Mouse (Mus musculus): ENCODE data around the gene Ano9.

The Ano9 gene

DNA sequence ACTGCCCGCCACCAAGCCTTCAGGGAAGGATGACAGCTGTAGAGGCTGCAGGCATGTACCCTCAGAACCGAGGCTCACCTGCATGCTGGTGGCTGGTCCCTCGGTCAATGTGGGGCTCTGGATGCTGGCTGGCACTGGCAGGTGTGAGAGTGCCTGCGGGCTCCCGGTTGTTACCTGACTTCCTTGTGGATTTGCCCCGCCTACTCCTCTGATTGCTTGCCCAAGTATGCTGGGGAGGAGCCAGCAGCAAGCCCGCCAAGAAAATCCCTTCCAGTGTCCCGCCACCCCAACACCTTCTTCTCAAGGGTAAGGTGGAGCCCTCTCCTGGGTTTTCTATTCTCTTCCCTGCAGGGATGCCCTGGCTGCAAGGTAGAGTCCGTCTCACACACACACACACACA lies at the start of gene Ano9:
TSS of gene Ano9 (minus strand) at position 171 of the 400 bp plus-strand sequence.
- DNase-seq (ENCODE audit: low spot score), result no peak

DNA sequence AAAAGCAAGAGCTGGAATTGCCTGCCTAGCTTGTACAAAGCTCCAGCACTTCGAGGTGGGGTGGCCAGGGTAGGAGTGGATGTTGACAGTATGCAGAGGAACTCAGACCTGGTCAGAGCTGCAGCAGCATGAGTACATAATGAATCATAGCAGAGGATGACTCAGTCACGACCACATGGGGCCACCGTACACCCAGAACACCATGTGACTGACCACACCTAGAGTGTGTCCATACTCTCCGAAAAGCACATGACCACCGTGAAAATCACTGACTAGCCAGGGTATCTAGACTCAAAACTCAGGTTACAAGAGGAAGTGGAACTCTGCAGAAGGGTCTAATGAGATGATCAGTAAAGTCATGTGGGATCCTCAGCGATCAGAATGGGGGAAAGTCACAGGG lies 47.2 kb upstream of the Ano9 start:
- no peak for DNase-seq (ENCODE audit: low spot score)

DNA sequence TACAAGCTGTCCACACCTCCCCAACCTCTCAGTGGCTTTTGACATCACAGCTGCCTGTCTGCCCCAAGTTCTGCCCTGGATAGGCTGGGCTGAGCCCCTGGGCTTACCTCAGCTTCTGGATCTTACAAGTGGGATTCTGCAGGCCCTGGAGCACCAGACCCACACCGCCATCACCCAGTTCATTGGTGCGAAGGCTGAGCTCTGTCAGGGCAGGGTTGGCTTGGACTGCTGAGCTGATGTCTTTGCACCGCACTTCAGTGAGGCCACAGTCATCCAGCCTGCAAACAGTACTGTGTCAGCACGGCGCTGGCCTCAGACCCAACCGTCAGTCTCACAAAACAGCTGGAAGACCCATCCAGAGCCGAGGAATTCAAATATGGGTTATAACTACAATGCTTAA lies 46.8 kb upstream of the Ano9 start:
- DNase-seq (ENCODE audit: low spot score), result no peak

DNA sequence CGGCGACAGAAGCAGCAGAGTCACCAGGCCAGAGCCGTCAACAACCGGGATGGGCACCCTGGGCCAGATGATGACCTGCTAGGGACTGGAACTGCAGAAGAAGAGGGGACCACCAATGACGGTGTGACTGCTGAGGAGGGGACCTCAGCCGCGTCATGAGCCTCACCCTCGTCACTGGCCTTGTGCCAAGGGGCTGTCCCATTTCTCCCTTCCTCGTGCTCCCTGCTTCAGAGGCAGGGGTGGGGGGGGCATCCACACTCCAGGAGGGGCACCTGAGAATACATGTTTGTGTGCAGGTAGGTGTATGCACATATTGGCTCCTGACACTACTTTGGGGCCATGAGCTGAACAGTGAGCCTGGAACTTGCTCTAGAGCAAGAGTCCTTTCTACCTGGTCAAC lies 37.8 kb upstream of the Ano9 start:
- no peak for DNase-seq (ENCODE audit: low spot score)

DNA sequence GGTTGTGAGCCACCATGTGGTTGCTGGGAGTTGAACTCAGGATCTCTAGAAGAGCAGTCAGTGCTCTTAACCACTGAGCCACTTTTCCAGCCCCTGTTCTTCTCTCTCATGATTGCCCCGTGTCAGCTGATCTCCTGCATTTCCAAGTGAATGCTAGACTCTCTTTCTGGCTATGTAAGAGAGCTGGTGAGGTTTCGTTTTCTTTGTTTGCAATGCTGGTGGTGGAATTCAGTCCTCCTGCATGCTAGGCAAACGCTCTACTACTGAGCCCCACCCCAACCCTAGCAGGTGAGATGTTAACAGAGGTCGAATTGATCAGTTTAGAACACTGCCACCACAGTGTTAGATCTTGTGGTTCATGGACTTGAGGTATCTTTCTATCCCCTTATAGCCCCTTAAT lies 31.0 kb upstream of the Ano9 start:
- no peak for DNase-seq (ENCODE audit: low spot score)

DNA sequence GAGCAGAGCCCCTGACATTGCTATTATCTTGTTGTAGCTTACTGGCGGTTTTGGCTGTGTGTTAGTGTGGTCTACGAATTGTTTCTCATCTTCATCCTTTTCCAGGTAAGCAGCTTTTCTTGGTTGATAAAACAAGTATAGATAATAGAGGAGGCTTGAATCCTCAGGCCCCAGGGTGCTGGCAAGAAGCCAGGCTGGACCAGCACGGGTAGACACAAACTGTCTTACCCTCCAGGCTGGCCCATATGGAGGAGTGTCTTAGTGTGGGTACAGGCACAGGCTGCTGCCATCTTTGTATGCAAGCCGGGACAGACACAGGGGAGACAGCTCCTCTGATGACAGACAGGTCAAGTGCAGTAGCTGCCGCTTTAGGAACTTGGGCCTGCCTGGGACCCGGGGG lies 29.4 kb upstream of the Ano9 start:
- DNase-seq (ENCODE audit: low spot score), result no peak

DNA sequence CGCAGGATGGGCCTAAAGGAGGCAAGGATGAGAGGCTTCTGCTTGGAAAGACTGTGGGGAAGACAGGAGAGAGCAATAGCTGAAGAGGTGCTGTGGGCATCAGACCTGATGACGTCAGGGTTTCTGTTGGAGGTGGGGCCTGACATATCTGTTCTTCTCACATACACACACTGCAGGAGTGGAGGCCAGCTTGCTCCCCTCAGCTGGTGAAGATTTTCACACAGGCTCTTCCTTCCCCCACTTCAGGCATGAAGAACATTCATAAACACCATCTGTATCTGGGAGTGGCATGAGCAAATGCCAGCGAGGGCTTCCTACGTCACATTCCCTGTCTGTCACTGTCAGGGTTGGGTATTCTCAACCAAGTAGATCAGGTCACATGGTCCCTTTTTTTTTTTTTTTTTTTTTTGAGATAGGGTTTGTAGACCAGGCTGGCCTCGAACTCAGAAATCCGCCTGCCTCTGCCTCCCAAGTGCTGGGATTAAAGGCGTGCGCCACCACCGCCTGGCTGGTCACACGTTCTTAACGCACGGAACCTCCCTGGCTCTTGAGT lies 28.5 kb upstream of the Ano9 start:
- DNase-seq (ENCODE audit: low spot score), result no peak

DNA sequence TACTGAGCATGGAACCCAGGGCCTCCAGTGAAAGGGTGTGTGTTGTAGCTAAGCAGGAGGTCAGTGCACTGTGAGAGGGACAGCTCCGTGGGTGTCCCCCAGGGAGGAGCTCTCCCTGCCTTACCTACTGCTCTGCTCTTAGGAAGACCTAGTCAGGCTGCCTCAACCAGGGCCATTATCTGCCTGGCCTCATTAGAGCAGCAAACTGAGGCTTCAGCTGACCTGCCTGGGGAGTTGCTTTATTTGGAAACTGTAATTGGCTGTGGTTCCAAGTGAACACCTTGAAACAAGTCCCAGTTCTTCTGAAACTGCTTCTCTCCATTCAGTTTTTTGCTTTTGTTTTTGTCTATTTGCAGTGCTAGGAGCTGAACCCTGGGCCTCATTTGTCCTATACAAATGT lies 27.8 kb upstream of the Ano9 start:
- no peak for DNase-seq (ENCODE audit: low spot score)

DNA sequence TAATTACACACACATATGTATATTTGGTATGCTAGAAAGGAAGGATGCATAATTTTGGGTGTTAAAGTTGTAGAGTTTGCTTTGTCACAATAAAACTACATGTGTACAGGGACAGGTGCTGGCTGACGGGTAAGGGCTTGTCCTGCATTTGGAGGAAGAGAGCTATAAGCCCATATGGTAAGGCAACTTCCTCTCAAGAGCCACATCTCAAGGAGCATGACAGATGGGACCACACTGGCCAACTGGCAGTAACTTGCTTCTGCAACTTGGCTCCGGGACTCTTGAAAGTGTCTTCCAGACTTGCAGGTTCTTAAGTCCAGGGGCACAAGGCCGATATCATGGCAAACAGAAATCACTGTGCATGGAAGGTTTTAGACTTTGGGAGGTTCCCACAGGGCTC lies 27.0 kb upstream of the Ano9 start:
- DNase-seq (ENCODE audit: low spot score), result no peak

DNA sequence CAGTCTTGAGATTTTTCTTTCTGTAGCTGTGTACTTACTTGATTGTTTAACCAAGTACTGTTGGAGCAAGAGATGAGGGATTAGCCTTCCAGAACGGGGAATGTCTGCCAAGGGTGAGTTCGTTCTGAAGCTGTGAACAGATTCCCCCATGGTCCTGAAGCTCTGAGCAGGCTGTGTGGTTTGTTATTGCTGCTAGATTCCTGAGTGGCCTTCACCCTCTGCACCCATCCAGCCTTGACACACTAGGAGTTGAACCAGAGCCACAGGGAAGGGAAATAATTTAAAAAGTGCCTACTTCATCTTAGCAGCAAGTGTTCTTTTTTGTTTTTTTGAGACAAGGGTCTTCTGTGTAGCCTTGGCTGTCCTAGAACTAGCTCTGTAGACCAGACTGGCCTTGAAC lies 26.3 kb upstream of the Ano9 start:
- DNase-seq (ENCODE audit: low spot score), result no peak

DNA sequence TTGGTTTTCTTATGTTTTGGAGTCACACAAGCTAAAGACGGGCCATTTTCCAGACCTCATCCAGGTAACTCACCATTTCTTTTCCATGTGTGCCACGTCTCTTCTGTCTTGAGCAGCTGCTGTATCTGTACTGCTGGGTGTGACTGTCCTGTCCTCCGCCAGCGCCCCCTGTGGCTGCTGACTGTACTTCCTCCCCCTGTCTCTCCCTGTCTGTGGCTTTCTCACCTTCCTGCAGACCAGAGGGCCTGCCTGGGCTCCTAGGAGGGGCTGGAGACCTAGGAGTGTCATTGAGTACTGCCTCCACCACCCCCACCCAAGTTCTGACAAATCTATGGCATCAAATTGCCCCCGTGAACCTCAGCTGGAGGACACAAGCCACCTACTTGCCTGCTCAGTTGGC lies 25.5 kb upstream of the Ano9 start:
- DNase-seq (ENCODE audit: low spot score), result peak; percentile 52

DNA sequence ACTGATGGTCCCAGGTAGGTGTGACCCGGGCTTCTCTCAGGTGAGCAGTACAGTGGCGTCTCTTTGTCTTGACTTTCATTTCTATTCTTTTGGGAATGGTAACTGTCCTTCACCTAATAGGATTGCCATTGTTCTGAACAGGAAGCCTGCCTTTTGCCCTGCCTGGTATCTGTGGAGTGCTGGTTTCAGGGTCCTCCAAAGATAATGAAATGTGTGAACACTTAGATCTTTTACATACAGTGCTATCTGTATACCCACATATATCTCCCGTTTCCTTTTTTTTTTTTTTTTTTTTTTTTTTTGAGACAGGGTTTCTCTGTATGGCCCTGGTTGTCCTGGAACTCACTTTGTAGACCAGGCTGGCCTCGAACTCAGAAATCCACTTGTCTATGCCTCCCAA lies 23.7 kb upstream of the Ano9 start:
- no peak for DNase-seq (ENCODE audit: low spot score)

DNA sequence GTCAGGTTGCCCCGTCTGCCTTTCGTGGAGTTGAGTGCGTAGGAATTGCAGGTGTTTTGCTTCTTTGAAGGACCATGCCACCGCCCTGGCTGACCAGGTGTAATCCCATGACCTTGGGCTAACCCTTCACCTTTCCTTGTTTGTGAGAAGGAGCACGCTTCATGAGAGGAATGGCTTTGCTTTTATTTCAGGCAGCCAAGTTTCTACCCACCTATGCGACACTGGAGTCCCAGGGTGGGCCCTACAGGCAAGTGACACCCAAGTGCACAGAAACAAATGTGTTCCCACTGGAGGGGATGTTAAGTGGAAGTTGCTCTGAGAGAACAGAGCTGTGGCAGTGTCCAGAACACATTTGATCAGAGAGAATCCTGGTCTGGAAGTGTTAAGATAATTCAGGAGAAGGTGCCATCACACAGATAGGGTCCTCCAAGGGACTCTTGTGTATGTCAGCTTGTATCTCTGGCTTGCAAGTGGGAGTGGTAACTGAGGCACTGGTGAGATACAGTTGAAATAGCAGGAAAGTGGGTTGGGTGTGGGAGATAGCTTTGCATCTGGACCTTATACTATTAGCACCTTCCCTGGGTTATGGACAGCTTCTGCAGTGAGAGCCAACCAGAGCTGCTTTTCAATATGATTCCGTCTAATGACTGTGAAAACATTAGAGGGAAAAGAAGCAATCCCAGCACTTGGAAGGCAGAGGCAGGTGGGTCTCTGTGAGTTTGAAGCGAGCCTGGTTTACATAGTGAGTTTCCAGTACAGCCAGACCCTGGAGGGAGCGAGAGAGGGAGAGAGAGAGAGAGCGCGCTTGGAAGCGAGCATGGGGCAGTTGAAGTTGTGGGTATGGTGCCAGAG lies 14.5 kb upstream of the Ano9 start:
- no peak for DNase-seq (ENCODE audit: low spot score)

DNA sequence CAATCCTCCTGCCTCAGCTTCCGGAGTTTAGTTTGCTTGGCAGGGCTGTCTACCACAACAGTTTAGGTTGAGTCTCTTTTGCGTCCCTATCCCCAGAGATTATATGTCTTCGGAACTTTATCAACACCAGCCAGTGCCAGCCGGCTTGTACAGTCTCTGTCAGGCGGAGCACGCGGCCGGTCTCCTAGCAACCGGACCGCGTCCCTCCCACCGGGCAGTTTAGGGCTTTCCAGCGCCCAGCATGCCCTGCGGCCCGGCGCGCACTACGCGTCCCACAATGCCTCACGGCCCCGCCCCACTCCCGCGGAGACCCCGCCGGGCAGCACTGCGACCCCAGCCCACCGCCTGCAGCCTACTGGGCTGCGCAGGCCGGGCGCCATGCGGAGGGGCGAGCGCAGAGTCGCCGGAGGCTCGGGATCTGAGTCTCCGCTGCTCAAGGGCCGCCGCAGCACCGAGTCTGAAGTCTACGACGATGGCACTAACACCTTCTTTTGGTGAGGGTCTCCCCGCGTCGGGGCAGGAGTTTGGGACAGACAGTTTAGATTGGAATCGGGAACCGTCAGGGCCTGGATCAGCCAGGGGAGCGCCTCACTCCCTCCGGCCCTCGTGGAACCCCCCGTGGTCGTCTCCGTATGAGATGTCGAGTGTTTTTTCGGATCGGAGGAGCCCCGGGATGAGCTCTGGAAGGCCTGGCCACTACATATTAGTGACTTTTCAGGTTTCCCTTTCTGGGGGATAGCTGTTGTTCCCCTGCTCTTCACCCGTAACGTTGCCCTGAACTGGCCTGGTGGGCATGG lies 13.6 kb upstream of the Ano9 start:
- DNase-seq (ENCODE audit: low spot score), result peak; percentile 87

DNA sequence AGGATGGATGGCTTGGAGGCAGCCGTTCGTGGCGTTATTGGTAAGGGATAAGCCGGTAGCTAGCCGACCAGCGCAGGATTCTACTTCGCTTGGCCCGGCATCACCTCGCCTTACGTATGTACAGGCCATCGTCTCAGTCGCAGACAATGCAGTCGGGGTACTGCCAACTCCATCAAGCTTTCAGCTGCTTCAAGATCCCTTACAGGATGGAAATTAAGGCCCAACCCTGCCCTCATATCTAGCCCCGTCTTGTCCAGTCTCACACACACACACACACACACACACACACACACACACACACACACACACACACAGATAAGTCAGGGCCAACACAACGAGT lies 5.9 kb upstream of the Ano9 start:
- no peak for DNase-seq (ENCODE audit: low spot score)

DNA sequence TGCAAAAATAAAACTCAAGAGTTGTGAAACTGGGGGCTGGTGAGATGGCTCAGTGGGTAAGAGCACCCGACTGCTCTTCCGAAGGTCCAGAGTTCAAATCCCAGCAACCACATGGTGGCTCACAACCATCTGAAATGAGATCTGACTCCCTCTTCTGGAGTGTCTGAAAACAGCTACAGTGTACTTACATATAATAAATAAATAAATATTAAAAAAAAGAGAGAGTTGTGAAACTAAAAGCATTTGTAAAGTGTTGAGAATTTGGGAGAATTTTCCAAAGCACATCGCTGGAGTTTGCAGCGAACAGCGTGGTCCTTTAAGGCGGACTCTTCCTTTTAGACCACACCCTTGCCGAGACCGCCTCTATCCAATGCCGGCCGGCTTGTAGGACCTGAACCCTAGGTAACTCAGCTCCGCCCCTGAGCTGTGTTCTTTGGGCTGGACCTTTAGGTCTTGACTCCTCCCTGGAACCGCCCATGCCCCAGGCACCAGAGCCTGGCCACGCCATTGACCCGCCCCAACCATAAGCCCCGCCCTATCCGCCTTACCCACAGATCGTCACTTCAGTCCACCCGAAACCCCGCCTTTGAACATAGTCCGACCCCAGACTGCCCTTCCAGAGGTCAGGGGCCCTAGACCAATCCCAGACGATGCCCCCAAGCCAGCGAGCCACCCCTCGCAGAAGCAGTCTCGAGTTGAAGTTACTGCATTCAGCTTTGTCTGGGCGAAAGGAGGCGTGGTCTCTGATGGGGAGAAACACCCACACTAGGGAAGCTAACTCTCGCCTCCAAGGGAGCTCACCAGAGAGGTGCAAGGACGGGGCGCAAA lies 5.3 kb upstream of the Ano9 start:
- peak; percentile 86 for DNase-seq (ENCODE audit: low spot score)

DNA sequence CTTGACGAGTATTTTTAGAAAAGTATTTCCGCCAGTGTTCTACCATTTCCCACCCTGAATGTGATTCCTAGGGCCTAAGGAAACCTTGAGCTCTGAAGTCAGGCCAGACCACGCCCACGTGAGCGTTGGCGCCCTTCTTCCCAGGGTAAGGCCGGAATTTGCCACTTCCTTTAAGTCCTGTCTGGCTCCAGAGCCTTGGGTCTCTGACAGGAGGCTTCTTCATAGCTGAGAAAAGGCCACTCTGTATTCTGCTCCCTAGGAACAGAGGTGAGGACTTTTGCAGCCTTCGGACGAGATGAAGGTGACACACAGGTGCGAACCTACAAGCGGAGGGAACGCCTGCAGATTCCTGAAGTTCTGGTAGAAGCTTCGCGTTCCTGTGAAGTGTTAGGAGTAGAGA lies 4.6 kb upstream of the Ano9 start, which contains the start of gene Ptdss2:
TSS of gene Ptdss2 (plus strand) at position 138 of the 400 bp plus-strand sequence.
- DNase-seq (ENCODE audit: low spot score), result no peak

DNA sequence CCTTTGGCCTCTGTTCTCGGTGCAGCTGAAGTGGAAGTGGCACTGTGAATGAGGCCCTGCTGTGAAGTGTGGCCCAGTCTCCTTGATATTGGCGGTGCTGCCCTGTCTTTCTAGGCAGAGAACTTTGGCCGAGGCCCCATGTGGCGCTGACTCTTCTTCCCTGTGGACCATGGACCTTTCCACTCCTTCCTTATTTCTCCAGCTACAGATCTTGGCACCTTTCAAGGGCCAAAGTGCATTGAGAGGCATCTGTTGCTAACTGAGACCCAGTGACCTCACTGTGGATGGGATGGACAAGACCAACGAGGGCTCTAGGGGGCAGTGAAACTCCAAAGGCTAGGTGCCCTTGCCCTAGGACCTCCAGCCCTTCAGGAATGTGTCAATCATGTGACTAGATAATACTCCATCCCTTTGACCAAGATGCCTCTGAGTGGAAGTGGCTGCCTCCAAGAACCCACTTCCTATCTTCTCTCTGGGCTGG lies 3.5 kb upstream of the Ano9 start:
- DNase-seq (ENCODE audit: low spot score), result no peak

DNA sequence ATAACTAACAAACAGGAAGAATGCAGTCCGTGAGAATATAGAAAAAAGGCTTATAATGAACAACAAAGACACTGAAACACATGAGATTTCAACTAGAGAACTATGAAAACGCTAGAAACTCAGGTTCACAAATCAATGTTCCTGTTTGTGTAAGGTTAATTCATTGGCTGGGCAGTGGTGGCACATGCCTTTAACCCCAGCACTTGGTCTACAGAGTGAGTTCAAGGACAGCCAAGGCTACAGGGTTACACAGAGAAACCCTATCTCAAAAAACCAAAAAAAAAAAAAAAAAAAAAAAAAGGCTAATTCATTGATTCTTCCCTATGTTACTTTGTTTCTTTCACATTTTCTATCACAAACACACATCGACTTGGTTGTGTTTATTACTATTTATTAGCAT lies 3.0 kb upstream of the Ano9 start:
- DNase-seq (ENCODE audit: low spot score), result no peak

DNA sequence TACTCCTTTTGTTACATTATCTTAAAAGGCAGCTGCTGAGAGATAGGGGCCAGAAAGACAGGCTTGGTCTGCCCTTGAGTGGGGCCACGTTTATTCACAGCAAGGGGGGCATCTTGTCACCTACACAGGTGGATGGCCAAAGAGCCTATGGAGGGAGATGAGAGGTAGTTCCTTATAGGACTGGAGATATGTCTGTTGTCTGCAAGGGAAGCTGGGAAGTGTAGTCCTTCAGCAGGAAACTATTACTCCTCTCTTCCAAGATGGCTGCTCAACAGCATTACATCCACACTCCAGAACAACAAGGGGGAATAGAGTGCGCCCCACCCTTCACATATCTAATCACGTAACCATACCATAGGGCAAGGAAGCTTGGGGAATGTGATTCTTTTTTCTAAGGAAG lies 1.9 kb upstream of the Ano9 start:
- DNase-seq (ENCODE audit: low spot score), result no peak

DNA sequence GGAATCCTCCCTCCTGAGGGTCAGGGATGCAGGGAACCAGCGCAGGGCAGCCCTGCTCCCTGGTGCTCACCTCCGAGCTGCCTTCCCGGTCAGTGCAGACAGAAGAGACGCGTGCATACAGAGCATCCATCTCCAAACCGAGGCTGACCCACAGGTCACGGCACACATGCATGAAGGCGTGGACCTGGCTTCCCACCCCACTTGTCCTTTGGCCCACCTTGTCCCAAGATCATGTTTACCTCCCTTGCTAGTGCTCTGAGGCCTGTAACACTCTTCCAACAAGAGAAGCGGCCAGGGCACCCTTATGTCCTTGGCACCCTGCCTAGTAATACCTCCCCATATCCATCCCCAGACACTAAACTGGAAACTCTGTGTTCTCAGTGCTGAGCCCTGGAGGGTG lies 1.7 kb downstream of the Ano9 start:
- DNase-seq (ENCODE audit: low spot score), result no peak

DNA sequence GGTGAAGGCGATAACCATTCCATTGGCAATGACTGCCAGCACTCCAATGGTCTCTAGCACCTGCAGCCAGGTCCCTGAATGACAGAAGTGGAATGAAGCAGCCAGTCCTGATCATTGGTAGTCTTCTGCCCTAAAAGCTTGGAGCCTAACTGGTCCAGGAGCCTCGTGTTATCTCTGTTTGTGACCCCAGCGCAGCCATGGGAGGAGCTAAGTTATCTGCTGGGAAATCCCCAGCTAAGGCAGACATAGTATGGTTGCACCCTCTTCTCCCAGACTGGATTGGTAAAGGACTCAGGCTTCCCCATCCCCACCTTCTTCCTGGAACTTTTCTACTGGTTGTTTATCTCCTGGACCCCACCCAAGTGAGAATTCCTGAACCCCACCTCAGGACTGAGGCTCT lies 14.4 kb downstream of the Ano9 start:
- no peak for DNase-seq (ENCODE audit: low spot score)
